Mouse (Mus musculus): Measurements from ENCODE around the gene Atp6v0d1.
"Not testable (repeated sequence)": the region's sequence is repeated elsewhere in the genome, so short reads cannot be mapped to it uniquely, and the experiment has no call there.

The Atp6v0d1 gene

GRCm38 (mm10) chr8:105565952-105566702, at the start of gene Atp6v0d1:
TSS of gene Atp6v0d1 (minus strand) at chr8:105566047.
- peak; percentile 98 to 100 for DNase-seq

- peak; percentile 87 to 92 for DNase-seq
These were observed 48.1 kb upstream of the Atp6v0d1 start for GRCm38 (mm10) chr8:105613830-105614511.

GRCm38 (mm10) chr8:105613037-105613436, 47.2 kb upstream of the Atp6v0d1 start:
- peak; percentile 32 to 50 for DNase-seq

GRCm38 (mm10) chr8:105611836-105612235, 46.0 kb upstream of the Atp6v0d1 start:
- DNase-seq, result no peak

- no peak for DNase-seq
These were observed 43.9 kb upstream of the Atp6v0d1 start for GRCm38 (mm10) chr8:105609771-105610170.

- DNase-seq, result no peak
These were observed 43.5 kb upstream of the Atp6v0d1 start for GRCm38 (mm10) chr8:105609355-105609754.

GRCm38 (mm10) chr8:105607684-105608083, 41.8 kb upstream of the Atp6v0d1 start:
- peak; percentile 63 to 66 for DNase-seq

GRCm38 (mm10) chr8:105607062-105607461, 41.2 kb upstream of the Atp6v0d1 start:
- DNase-seq, result no peak

- DNase-seq, result peak; percentile 81 to 88
These were observed 40.6 kb upstream of the Atp6v0d1 start for GRCm38 (mm10) chr8:105606189-105607023.

- DNase-seq, result peak; percentile 67 to 79
These were observed 39.8 kb upstream of the Atp6v0d1 start for GRCm38 (mm10) chr8:105605491-105606188.

- DNase-seq, result peak; percentile 89 to 93
These were observed 39.0 kb upstream of the Atp6v0d1 start, which contains the start of gene Ripor1 for GRCm38 (mm10) chr8:105604804-105605381. TSS of gene Ripor1 (plus strand) at chr8:105605255.

- not testable (repeated sequence) for DNase-seq
These were observed 36.7 kb upstream of the Atp6v0d1 start for GRCm38 (mm10) chr8:105602540-105602939.

- no peak for DNase-seq
These were observed 35.5 kb upstream of the Atp6v0d1 start for GRCm38 (mm10) chr8:105601301-105601700.

- no peak for DNase-seq
These were observed 32.9 kb upstream of the Atp6v0d1 start for GRCm38 (mm10) chr8:105598777-105599176.

GRCm38 (mm10) chr8:105596362-105597034, 30.7 kb upstream of the Atp6v0d1 start:
- peak; percentile 84 for DNase-seq

GRCm38 (mm10) chr8:105594451-105595242, 28.8 kb upstream of the Atp6v0d1 start:
- DNase-seq, result no peak

GRCm38 (mm10) chr8:105593859-105594258, 28.0 kb upstream of the Atp6v0d1 start:
- DNase-seq, result no peak

- DNase-seq, result no peak
These were observed 26.6 kb upstream of the Atp6v0d1 start for GRCm38 (mm10) chr8:105592431-105592830.

GRCm38 (mm10) chr8:105579719-105580118, 13.9 kb upstream of the Atp6v0d1 start:
- DNase-seq, result no peak

GRCm38 (mm10) chr8:105575538-105575937, 9.7 kb upstream of the Atp6v0d1 start:
- DNase-seq, result no peak

GRCm38 (mm10) chr8:105574741-105575140, 8.9 kb upstream of the Atp6v0d1 start:
- no peak for DNase-seq
